Mouse (Mus musculus): ENCODE results near the gene Gtf2f2. TPM values are rescaled to one million over a fixed set of nuclear protein-coding genes. Genes with fewer than 3 reads are reported as not detected.
A peak's percentile ranks its signal among the peaks of the same experiment; 100 is the strongest.
"Not testable (repeated sequence)": the region's sequence is repeated elsewhere in the genome, so short reads cannot be mapped to it uniquely, and the experiment has no call there.

The Gtf2f2 gene
- polyA plus RNA-seq, 1 experiment from 2014 or later = 47.1 TPM

DNA sequence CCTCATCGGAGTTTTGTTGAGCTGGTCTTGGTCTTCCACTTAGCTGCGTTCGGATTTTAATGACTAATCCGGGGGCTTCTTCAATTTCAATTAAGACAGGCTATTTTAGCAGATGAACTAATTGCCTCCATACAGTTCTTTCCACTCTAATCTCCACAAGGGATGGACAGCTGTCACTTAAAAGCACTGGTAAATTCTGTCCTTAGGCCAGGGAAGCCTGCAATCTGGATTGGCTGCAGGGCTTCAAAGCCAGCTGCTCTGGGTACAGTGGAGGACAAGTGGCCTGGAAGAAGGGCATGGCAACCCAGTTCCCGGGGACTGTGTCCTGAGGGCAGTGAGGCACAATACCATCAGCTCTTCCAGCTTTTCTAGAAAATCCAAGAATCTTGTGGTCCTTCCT is 139.6 kb downstream of the Gtf2f2 start:
- no peaks in the 10 kb centered on the region for H3K4me1 ChIP-seq (ENCODE audit: control insufficient read depth, insufficient read depth, low read length)
- no peak overlapping the region for H3K4me2 ChIP-seq (replicated peaks; ENCODE audit: low read depth, low read length)
- no peaks in the 10 kb centered on the region for H3K9me3 ChIP-seq (ENCODE audit: control insufficient read depth, low read length)
- 15% methylated on average over 4 of the region's 5 CpGs for WGBS
- no peak overlapping the region for H3K4me3 ChIP-seq (ENCODE audit: low read length)
- no peak overlapping the region for H3K9ac ChIP-seq (ENCODE audit: low read depth, low read length)
- H3K36me3 ChIP-seq (ENCODE audit: control insufficient read depth, insufficient read depth, low read length) = no peaks in the 10 kb centered on the region
- H3K27ac ChIP-seq (ENCODE audit: low read depth, low read length) = no peak overlapping the region
- no peak; the same call in 1 of the 2 replicates for ATAC-seq (ENCODE audit: low FRiP score, low TSS enrichment)
- H3K27me3 ChIP-seq (ENCODE audit: control insufficient read depth, insufficient read depth, low read length) = no peaks in the 10 kb centered on the region

DNA sequence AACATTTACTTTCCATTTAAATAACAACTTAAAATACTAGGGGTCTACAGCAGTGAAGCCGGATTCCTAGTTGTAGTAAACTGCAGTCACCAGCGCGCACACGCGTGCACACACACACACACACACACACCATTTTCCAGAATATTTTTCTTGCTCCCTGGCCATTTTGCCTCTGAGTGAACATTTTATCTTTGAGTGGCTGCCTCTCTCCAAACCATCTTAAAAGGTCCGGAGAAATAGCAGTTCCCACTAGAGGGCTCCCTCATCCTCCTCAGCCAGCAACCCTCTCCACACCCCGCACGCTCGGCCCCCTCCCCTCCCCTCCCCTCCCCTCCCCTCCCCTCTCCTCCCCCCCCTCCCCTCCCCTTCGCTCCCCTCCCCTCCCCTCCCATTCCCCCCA is 140.0 kb downstream of the Gtf2f2 start:
- H3K27me3 ChIP-seq (ENCODE audit: control insufficient read depth, insufficient read depth, low read length) = no peaks in the 10 kb centered on the region
- 20% methylated on average over 9 of the region's 10 CpGs for WGBS
- no peaks in the 10 kb centered on the region for H3K9me3 ChIP-seq (ENCODE audit: control insufficient read depth, low read length)
- H3K4me2 ChIP-seq (replicated peaks; ENCODE audit: low read depth, low read length) = no peak overlapping the region
- no peaks in the 10 kb centered on the region for H3K36me3 ChIP-seq (ENCODE audit: control insufficient read depth, insufficient read depth, low read length)
- no peak overlapping the region for H3K4me3 ChIP-seq (ENCODE audit: low read length)
- no peaks in the 10 kb centered on the region for H3K4me1 ChIP-seq (ENCODE audit: control insufficient read depth, insufficient read depth, low read length)
- no peak overlapping the region for H3K27ac ChIP-seq (ENCODE audit: low read depth, low read length)
- ATAC-seq (ENCODE audit: low FRiP score, low TSS enrichment) = peak; percentile 68; the same call in 1 of the 2 replicates
- no peak overlapping the region for H3K9ac ChIP-seq (ENCODE audit: low read depth, low read length)

- Histone ChIP-seq H3K27me3 (ENCODE audit: control insufficient read depth, insufficient read depth, low read length) (no peaks in the 10 kb centered on the region), H3K9me3 (ENCODE audit: control insufficient read depth, low read length) (no peaks in the 10 kb centered on the region), H3K4me3 (ENCODE audit: low read length) (no peak overlapping the region), H3K27ac (ENCODE audit: low read depth, low read length) (no peak overlapping the region), H3K9ac (ENCODE audit: low read depth, low read length) (no peak overlapping the region), H3K4me1 (ENCODE audit: control insufficient read depth, insufficient read depth, low read length) (no peaks in the 10 kb centered on the region), H3K4me2 (replicated peaks; ENCODE audit: low read depth, low read length) (no peak overlapping the region), H3K36me3 (ENCODE audit: control insufficient read depth, insufficient read depth, low read length) (no peaks in the 10 kb centered on the region)
- 88% methylated on average over 14 of the region's 14 CpGs for WGBS
- ATAC-seq (ENCODE audit: low FRiP score, low TSS enrichment) = no peak
Observed at GRCm38 (mm10) chr14:75869769-75870363, 140.8 kb downstream of the Gtf2f2 start.

GRCm38 (mm10) chr14:75868028-75868427 is 142.6 kb downstream of the Gtf2f2 start:
- not testable (repeated sequence) for H3K36me3 ChIP-seq (ENCODE audit: control insufficient read depth, insufficient read depth, low read length); H3K9me3 ChIP-seq (ENCODE audit: control insufficient read depth, low read length); H3K27me3 ChIP-seq (ENCODE audit: control insufficient read depth, insufficient read depth, low read length); H3K4me3 ChIP-seq (ENCODE audit: low read length); H3K4me2 ChIP-seq (replicated peaks; ENCODE audit: low read depth, low read length); H3K27ac ChIP-seq (ENCODE audit: low read depth, low read length); ATAC-seq (ENCODE audit: low FRiP score, low TSS enrichment); H3K9ac ChIP-seq (ENCODE audit: low read depth, low read length)
- WGBS = 81% methylated on average over 3 of the region's 3 CpGs
- peaks cover 11% of the 10 kb centered on the region for H3K4me1 ChIP-seq (ENCODE audit: control insufficient read depth, insufficient read depth, low read length)

DNA sequence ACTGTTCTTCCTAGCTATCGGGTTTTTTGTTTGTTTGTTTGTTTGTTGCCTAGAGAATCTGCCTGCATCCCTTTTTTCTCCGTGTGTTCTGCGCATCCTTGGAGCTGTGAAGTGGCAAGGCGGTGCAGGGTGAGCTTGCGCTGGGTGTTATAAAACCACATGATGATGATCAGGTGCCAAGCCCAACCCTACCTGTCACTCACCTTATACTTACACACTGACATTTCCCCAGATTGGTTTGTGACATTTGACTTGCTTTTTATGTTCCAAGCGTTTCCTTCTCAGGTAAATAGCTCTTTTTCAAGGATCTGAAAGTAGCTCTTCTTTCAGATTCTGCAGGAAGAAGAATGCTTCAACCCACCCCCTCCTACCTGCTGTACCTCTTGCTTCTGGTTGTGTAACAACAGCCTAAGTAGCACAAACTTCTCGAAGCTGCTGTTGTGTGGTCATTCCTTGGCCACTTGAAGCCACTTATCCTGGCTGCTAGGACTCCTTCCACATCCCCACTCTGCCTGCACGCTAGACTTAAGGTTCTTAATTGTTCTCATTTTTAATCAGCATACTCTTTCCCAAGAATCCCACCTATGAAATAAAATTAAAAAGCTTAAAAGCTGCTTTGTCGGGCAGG is 143.8 kb downstream of the Gtf2f2 start:
- Histone ChIP-seq H3K27me3 (ENCODE audit: control insufficient read depth, insufficient read depth, low read length) (no peaks in the 10 kb centered on the region), H3K4me1 (ENCODE audit: control insufficient read depth, insufficient read depth, low read length) (peaks cover 11% of the 10 kb centered on the region)

DNA sequence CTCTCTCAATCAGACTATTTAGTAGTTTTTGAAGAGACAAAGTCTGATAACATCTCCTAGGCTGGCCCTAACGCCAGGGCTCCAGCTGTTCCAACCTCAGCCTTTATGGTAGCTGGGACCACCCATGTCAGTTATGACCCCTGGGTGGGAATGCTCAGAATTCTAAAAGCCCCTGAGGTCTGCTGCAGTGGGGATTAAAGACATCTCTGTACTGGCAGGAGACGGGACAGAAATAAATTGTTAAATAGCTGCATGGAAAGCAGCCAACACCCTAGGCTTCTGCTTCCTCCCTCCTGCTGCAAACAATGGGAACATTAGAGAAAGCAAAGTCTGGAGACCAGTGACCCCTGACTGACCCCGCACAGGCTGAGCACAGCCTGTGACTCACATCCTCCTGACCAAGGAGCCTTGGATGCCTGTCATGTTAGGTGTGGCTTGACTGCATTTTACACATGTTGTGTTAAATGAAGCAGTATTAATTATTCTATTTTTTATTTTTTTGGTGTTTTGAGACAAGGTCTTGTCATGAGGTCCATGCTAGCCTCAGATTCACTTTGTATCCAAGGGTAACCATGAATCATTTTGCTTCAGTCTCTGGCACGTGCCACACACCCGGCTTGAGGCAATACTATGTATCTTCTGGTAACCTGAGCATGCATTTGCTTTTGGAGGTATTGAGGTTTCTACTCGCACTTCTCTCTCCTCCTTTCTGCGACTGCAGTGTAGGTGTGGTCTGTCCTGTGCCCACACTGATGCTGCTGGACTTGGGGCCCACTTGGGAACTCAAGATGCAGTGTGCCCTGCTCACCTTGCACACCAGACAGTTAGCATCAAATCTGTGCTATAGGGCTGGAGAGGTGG is 146.9 kb downstream of the Gtf2f2 start:
- H3K4me2 ChIP-seq (replicated peaks; ENCODE audit: low read depth, low read length) = no peak overlapping the region
- WGBS = 8% methylated on average over 7 of the region's 7 CpGs
- H3K4me1 ChIP-seq (ENCODE audit: control insufficient read depth, insufficient read depth, low read length) = peaks cover 11% of the 10 kb centered on the region

More for the DNA sequence above, 143.8 kb downstream of the Gtf2f2 start:
- H3K9ac ChIP-seq (ENCODE audit: low read depth, low read length) = no peak overlapping the region
- H3K4me3 ChIP-seq (ENCODE audit: low read length) = no peak overlapping the region
- peaks cover 7% of the 10 kb centered on the region; the same call in 1 of the 2 replicates for H3K9me3 ChIP-seq (ENCODE audit: control insufficient read depth, low read length)
- H3K36me3 ChIP-seq (ENCODE audit: control insufficient read depth, insufficient read depth, low read length) = no peaks in the 10 kb centered on the region
- no peak overlapping the region for H3K27ac ChIP-seq (ENCODE audit: low read depth, low read length)
- WGBS = 80% methylated on average over 9 of the region's 9 CpGs
- no peak overlapping the region for H3K4me2 ChIP-seq (replicated peaks; ENCODE audit: low read depth, low read length)
- ATAC-seq (ENCODE audit: low FRiP score, low TSS enrichment) = no peak

GRCm38 (mm10) chr14:75862701-75863100 is 148.0 kb downstream of the Gtf2f2 start:
- 95% methylated on average over 6 of the region's 6 CpGs for WGBS
- no peak for ATAC-seq (ENCODE audit: low FRiP score, low TSS enrichment)

More for the DNA sequence above, 146.9 kb downstream of the Gtf2f2 start:
- H3K4me3 ChIP-seq (ENCODE audit: low read length) = no peak overlapping the region
- H3K36me3 ChIP-seq (ENCODE audit: control insufficient read depth, insufficient read depth, low read length) = no peaks in the 10 kb centered on the region
- no peak overlapping the region for H3K9ac ChIP-seq (ENCODE audit: low read depth, low read length)
- H3K27ac ChIP-seq (ENCODE audit: low read depth, low read length) = peak overlapping the region; percentile 85
- H3K9me3 ChIP-seq (ENCODE audit: control insufficient read depth, low read length) = peaks cover 7% of the 10 kb centered on the region; the same call in 1 of the 2 replicates
- ATAC-seq (ENCODE audit: low FRiP score, low TSS enrichment) = peak; percentile 93
- H3K27me3 ChIP-seq (ENCODE audit: control insufficient read depth, insufficient read depth, low read length) = no peaks in the 10 kb centered on the region

DNA sequence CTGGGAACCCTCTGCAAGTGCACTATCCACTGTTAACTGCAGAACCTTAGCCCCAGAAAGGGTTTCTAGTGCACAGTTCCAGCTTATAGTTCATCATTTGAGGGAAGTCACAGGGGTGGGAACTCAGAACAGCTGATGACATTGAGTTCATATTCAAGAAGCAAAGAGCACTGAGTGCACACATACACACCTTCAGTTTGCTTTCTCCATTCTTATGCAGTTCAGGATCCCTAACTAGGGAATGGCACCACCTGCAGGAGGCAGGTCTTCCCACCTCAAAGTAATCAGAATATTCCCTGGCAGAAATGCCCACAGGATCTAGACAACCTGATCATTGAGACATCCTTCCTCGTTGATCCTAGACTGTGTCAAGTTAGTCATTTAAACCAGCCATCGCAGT is 151.0 kb downstream of the Gtf2f2 start:
- H3K4me3 ChIP-seq (ENCODE audit: low read length) = no peak overlapping the region
- H3K27me3 ChIP-seq (ENCODE audit: control insufficient read depth, insufficient read depth, low read length) = no peaks in the 10 kb centered on the region
- peaks cover 7% of the 10 kb centered on the region; the same call in 1 of the 2 replicates for H3K9me3 ChIP-seq (ENCODE audit: control insufficient read depth, low read length)
- H3K9ac ChIP-seq (ENCODE audit: low read depth, low read length) = no peak overlapping the region
- peaks cover 11% of the 10 kb centered on the region for H3K4me1 ChIP-seq (ENCODE audit: control insufficient read depth, insufficient read depth, low read length)
- H3K4me2 ChIP-seq (replicated peaks; ENCODE audit: low read depth, low read length) = no peak overlapping the region
- ATAC-seq (ENCODE audit: low FRiP score, low TSS enrichment) = no peak
- no peaks in the 10 kb centered on the region for H3K36me3 ChIP-seq (ENCODE audit: control insufficient read depth, insufficient read depth, low read length)
- no peak overlapping the region for H3K27ac ChIP-seq (ENCODE audit: low read depth, low read length)
- 82% methylated on average over 2 of the region's 2 CpGs for WGBS

More at GRCm38 (mm10) chr14:75862701-75863100, 148.0 kb downstream of the Gtf2f2 start:
- no peaks in the 10 kb centered on the region for H3K36me3 ChIP-seq (ENCODE audit: control insufficient read depth, insufficient read depth, low read length)
- H3K4me1 ChIP-seq (ENCODE audit: control insufficient read depth, insufficient read depth, low read length) = peaks cover 11% of the 10 kb centered on the region
- H3K4me3 ChIP-seq (ENCODE audit: low read length) = no peak overlapping the region
- no peaks in the 10 kb centered on the region for H3K27me3 ChIP-seq (ENCODE audit: control insufficient read depth, insufficient read depth, low read length)
- peak overlapping the region; percentile 85; the same call in 1 of the 2 replicates for H3K27ac ChIP-seq (ENCODE audit: low read depth, low read length)
- no peak overlapping the region for H3K9ac ChIP-seq (ENCODE audit: low read depth, low read length)
- no peak overlapping the region for H3K4me2 ChIP-seq (replicated peaks; ENCODE audit: low read depth, low read length)
- H3K9me3 ChIP-seq (ENCODE audit: control insufficient read depth, low read length) = peaks cover 7% of the 10 kb centered on the region; the same call in 1 of the 2 replicates
